Mouse (Mus musculus): Measurements from ENCODE around the gene Agpat2. TPM values are rescaled to one million over a fixed set of nuclear protein-coding genes. Genes with fewer than 3 reads are reported as not detected.

Agpat2 gene
- polyA plus RNA-seq, 1 experiment from 2014 or later = 13.1 TPM

DNA sequence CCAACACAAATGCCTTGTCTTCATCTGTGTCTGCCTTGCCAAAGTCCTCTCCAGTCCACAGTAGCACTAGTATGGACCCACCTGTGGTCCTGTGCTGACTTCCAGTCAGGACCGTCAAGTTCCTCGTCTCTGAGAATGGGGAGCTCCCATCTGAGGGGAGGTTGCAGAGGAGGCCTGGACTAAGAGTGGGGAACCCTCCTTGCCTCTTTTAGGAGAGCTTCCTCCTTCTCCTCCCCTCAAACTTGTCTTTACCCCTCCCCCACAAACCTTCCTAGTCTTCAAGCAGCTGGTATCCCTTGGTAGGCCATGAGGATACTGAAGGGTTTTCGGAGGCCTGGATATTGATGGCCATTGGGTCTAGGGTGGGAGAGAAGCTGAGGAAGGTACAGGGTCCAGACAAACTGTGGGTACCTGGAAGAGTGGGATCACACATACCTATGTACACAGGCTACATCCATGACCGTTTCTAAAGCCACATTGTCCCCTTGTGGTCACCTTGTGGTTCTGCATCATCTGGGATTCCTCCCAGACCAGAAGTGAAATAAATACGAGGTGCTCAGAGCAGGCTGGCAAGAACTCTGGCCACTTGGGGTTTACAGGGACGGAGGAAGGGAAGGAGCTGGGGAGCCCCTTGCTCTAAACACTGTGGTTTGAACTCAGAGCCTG is 42.7 kb downstream of the Agpat2 start:
- ATAC-seq (ENCODE audit: low FRiP score) = peak; percentile 68
- WGBS = 40% methylated on average over 6 of the region's 6 CpGs

DNA sequence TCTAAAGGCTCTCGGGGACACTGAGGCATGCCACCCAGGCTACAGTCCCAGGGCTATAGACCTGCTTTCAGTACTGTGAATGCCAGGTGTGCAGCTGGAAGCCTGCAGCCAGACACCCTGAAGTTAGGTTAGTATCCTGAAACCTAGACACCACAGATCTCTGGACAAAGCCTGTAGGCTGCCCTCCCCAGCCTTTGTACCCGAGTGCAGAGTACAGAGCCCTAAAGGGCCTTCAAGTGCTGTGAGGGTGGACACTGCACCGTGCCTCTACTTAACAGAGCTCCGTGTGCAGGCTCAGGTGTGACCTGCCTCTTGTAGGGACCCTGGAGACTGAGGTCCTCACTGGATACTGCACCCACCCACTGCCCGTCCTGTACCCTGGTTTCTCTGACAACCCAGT is 43.7 kb downstream of the Agpat2 start:
- Histone ChIP-seq H3K27me3 (no peaks in the 10 kb centered on the region), H3K9me3 (replicated peaks) (no peaks in the 10 kb centered on the region), H3K36me3 (no peaks in the 10 kb centered on the region), H3K4me1 (peaks cover 15% of the 10 kb centered on the region), H3K27ac (no peak overlapping the region), H3K4me3 (no peak overlapping the region), H3K4me2 (replicated peaks) (no peak overlapping the region), H3K9ac (no peak overlapping the region; the same call in 1 of the 2 replicates)
- WGBS = 75% methylated on average over 5 of the region's 5 CpGs
- no peak for ATAC-seq (ENCODE audit: low FRiP score)

More for the DNA sequence above, 42.7 kb downstream of the Agpat2 start:
- Histone ChIP-seq H3K36me3 (no peaks in the 10 kb centered on the region), H3K27me3 (no peaks in the 10 kb centered on the region), H3K9me3 (replicated peaks) (no peaks in the 10 kb centered on the region), H3K4me3 (no peak overlapping the region), H3K27ac (no peak overlapping the region), H3K4me2 (replicated peaks) (no peak overlapping the region), H3K4me1 (peaks cover 18% of the 10 kb centered on the region), H3K9ac (no peak overlapping the region)

DNA sequence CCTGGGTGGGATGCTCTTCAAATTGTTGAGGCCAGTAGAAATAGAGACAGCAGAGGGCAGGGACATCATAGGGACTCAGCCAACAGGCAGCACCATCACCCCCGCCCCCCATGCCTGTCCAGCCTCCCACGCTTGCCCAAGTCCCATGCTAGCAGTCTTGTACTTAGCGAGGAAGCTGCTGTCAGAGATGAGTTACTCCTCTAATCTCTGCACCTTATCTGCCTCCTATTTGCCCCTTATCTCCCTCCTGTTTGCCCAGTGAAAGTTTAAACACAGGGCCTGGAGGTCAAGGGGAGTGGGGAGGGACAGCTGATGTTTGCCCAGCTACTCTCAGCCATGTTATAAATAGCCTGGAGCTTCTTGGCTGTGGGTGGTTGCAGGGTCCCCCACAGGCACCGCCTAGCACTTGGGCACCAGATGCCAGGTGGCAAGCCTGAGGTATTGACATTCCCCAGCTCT is 47.7 kb downstream of the Agpat2 start:
- H3K4me2 ChIP-seq (replicated peaks) = no peak overlapping the region
- no peak overlapping the region for H3K9ac ChIP-seq
- ATAC-seq (ENCODE audit: low FRiP score) = no peak
- H3K27me3 ChIP-seq = no peaks in the 10 kb centered on the region
- no peak overlapping the region for H3K27ac ChIP-seq
- peaks cover 12% of the 10 kb centered on the region for H3K4me1 ChIP-seq
- WGBS = 67% methylated on average over 4 of the region's 4 CpGs
- no peaks in the 10 kb centered on the region for H3K36me3 ChIP-seq
- no peaks in the 10 kb centered on the region for H3K9me3 ChIP-seq (replicated peaks)
- no peak overlapping the region for H3K4me3 ChIP-seq

DNA sequence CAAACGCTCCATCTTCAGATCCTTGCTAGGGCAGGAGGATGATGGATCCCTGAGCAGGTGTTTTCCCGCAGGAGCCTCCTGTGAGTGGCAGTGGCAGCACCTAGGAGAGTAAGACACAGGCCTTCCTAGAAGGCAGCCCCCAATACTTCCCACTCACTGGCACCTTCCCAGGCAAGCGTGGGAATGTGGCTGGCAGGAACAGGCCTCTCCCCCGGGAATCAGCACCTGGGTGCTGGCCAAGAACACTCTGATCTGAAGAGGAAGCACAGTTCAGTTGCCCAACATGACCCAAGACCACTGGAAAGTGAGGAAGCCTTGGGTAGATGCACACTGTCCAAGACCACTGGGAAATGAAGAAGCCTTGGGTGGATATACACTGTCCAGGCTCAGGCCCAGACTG is 49.1 kb downstream of the Agpat2 start:
- no peak overlapping the region for H3K9ac ChIP-seq
- H3K36me3 ChIP-seq = no peaks in the 10 kb centered on the region
- WGBS = 84% methylated on average over 4 of the region's 4 CpGs
- H3K4me3 ChIP-seq = no peak overlapping the region
- H3K4me1 ChIP-seq = no peaks in the 10 kb centered on the region
- no peaks in the 10 kb centered on the region for H3K9me3 ChIP-seq (replicated peaks)
- no peak overlapping the region for H3K27ac ChIP-seq
- ATAC-seq (ENCODE audit: low FRiP score) = no peak
- H3K27me3 ChIP-seq = no peaks in the 10 kb centered on the region
- no peak overlapping the region for H3K4me2 ChIP-seq (replicated peaks)

DNA sequence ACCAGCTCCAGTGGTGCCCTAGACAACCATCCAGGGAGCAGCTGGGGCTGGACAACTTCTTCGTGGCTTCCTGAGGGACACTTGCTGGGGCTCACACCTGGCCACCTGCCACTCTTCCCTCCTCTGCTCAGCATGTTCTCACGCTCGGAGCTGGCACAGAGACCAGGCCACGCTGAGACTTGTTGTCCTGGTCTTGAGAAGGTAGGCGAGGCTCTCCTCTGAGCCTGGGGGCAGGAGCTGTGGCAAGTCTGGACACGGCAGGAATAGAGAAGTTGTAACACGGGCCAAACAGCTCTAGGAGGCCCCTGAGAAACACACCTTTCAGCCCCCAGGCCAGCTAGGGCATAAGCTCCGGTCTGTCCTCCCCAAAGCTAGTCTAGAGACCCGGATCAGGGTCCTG is 50.3 kb downstream of the Agpat2 start:
- Histone ChIP-seq H3K4me1 (peaks cover 4% of the 10 kb centered on the region; the same call in 1 of the 2 replicates), H3K9ac (no peak overlapping the region), H3K9me3 (replicated peaks) (no peaks in the 10 kb centered on the region), H3K36me3 (no peaks in the 10 kb centered on the region), H3K4me2 (replicated peaks) (no peak overlapping the region), H3K4me3 (no peak overlapping the region), H3K27me3 (no peaks in the 10 kb centered on the region), H3K27ac (no peak overlapping the region)
- 88% methylated on average over 9 of the region's 9 CpGs for WGBS
- ATAC-seq (ENCODE audit: low FRiP score) = no peak

DNA sequence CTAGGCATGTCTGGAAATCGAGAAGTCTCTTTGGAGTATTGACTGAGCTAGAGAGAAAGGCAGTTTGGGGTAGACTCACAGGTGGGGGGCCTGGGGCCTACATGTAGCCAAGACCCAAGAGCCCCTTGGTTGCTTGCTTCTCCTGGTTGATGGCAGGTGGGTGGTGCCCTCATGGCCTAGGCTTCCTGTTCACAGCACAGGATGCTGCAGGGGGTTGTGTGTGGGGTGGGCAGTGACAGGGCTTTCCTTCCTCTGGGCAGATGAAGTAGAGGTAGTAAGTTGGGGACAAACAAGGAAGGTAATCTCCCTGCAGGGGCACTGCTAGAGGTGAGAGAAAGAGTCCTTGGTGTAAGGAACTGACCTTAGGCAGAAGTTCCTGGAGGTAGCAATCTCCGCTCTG is 52.2 kb downstream of the Agpat2 start:
- 97% methylated on average over 2 of the region's 2 CpGs for WGBS
- no peaks in the 10 kb centered on the region for H3K36me3 ChIP-seq
- ATAC-seq (ENCODE audit: low FRiP score) = no peak
- peaks cover 16% of the 10 kb centered on the region for H3K4me1 ChIP-seq
- no peak overlapping the region for H3K9ac ChIP-seq
- no peaks in the 10 kb centered on the region; the same call in 1 of the 2 replicates for H3K27me3 ChIP-seq
- no peak overlapping the region for H3K4me2 ChIP-seq (replicated peaks)
- H3K4me3 ChIP-seq = no peak overlapping the region
- H3K27ac ChIP-seq = no peak overlapping the region
- no peaks in the 10 kb centered on the region for H3K9me3 ChIP-seq (replicated peaks)

DNA sequence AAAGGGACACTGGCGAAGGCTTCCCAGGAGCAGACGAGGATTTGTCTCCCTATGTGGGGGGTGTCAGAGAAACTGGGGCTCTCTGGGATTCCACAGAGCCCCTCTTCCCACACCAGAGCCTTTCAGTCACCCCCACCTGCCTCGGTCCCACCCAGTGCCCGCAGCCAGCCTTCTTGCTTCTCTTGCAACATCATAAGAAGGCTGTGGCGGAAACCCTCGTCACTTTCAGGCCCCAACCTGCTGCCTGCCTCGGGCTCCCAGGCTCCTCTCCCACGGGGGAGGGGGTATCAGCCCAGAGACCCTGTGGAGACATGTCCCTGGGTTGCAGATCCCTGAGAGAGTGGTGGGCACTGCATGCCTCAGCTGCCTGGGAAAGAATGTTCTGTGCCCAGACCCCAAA is 52.8 kb downstream of the Agpat2 start:
- H3K9me3 ChIP-seq (replicated peaks) = no peaks in the 10 kb centered on the region
- H3K27me3 ChIP-seq = no peaks in the 10 kb centered on the region; the same call in 1 of the 2 replicates
- no peak overlapping the region for H3K9ac ChIP-seq
- H3K4me2 ChIP-seq (replicated peaks) = no peak overlapping the region
- H3K4me3 ChIP-seq = no peak overlapping the region
- H3K4me1 ChIP-seq = peaks cover 20% of the 10 kb centered on the region
- no peak overlapping the region for H3K27ac ChIP-seq
- 72% methylated on average over 8 of the region's 8 CpGs for WGBS
- ATAC-seq (ENCODE audit: low FRiP score) = no peak
- no peaks in the 10 kb centered on the region for H3K36me3 ChIP-seq

DNA sequence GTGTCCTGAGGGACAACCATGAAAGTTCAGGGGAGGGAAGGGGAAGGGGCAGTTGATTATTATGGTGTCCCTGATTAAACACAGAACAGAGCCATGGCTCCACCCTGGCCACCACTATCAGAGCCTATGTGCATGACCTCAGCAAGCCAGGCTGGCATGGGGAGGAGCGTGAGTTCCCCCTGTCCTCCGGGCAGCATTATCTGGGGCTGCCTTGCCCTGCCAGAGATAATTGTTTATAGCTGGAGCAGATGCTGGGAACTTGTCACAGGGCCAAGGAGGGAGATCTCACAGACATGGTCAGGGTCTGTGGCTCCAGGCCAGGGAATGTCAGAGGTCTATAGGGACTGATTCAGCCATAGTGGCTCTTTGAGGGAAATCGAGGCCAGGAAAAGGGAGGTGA is 53.4 kb downstream of the Agpat2 start:
- no peak overlapping the region for H3K9ac ChIP-seq
- no peak overlapping the region for H3K4me3 ChIP-seq
- ATAC-seq (ENCODE audit: low FRiP score) = no peak
- no peak overlapping the region for H3K27ac ChIP-seq
- no peaks in the 10 kb centered on the region; the same call in 1 of the 2 replicates for H3K27me3 ChIP-seq
- H3K4me1 ChIP-seq = peaks cover 20% of the 10 kb centered on the region
- WGBS = 83% methylated on average over 3 of the region's 3 CpGs
- H3K9me3 ChIP-seq (replicated peaks) = no peaks in the 10 kb centered on the region
- no peak overlapping the region for H3K4me2 ChIP-seq (replicated peaks)
- H3K36me3 ChIP-seq = no peaks in the 10 kb centered on the region

DNA sequence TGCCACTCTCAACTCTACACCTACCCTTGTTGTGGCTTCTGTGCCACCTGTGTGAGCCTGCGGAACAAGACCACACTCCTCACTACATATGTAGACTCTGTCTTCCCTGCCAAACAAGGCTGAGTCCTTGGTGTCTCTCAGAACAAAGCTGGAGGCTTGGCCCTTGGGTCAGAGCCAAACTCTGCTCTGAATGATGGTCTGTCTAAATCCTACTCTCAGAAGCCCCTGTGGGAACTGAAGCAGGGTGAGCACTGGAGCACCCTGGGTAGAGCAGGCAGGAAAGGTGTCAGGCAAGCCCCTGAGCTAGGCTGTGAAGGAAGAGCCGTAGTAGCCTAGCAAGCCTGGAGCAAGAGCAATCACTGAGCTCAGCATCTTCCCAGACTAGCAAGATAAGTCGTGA is 54.0 kb downstream of the Agpat2 start:
- ATAC-seq (ENCODE audit: low FRiP score) = no peak
- peaks cover 20% of the 10 kb centered on the region for H3K4me1 ChIP-seq
- no peaks in the 10 kb centered on the region for H3K36me3 ChIP-seq
- H3K27me3 ChIP-seq = no peaks in the 10 kb centered on the region; the same call in 1 of the 2 replicates
- no peak overlapping the region for H3K9ac ChIP-seq
- no peak overlapping the region for H3K4me2 ChIP-seq (replicated peaks)
- no peaks in the 10 kb centered on the region for H3K9me3 ChIP-seq (replicated peaks)
- H3K4me3 ChIP-seq = no peak overlapping the region
- 75% methylated on average over 3 of the region's 3 CpGs for WGBS
- no peak overlapping the region for H3K27ac ChIP-seq

DNA sequence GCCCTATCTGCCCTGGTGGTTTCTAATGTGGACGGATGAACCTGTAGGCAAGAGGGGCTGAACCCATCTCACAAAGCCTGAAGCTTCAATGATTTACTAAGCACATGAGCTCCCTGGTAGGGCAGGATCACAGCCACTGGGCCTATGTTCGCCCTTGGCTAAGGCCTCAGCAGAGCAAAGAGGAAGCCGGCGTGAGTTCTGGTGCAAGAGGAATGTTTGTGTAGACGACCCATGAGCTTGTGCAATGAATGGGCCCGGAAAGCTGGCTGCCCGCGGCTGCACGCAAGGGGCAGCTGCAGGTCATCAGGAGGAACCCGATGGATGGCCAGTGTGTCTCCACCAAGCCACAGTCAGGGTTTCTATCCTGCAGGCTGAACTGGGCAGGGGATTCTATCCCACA is 54.4 kb downstream of the Agpat2 start:
- no peaks in the 10 kb centered on the region; the same call in 1 of the 2 replicates for H3K27me3 ChIP-seq
- peaks cover 20% of the 10 kb centered on the region for H3K4me1 ChIP-seq
- no peaks in the 10 kb centered on the region for H3K36me3 ChIP-seq
- no peak overlapping the region for H3K27ac ChIP-seq
- ATAC-seq (ENCODE audit: low FRiP score) = no peak
- H3K4me3 ChIP-seq = no peak overlapping the region
- 85% methylated on average over 10 of the region's 10 CpGs for WGBS
- H3K4me2 ChIP-seq (replicated peaks) = no peak overlapping the region
- no peak overlapping the region for H3K9ac ChIP-seq
- H3K9me3 ChIP-seq (replicated peaks) = no peaks in the 10 kb centered on the region

DNA sequence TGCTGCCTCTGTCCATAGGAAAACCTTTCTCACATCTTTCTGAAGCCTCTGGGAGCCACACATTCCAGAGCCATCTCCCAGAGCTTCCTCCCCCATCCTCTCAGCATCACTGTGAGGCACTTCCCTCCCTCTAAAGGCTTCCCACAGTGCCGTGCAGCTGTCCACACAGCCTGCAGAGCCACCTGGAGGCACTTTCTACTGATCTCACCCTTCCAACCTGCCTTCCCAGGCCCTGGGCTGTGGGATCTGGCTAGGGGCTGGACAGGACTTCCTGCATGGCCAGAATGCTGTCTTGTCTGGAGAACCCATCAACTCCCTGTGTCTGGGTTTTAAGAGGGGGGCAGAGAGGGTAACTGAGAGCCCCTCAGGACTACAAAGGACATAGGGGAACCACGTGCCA is 56.7 kb downstream of the Agpat2 start:
- 0 out of 2 replicates have a peak, but pooled peaks have one; percentile 41 for ATAC-seq (ENCODE audit: low FRiP score)

DNA sequence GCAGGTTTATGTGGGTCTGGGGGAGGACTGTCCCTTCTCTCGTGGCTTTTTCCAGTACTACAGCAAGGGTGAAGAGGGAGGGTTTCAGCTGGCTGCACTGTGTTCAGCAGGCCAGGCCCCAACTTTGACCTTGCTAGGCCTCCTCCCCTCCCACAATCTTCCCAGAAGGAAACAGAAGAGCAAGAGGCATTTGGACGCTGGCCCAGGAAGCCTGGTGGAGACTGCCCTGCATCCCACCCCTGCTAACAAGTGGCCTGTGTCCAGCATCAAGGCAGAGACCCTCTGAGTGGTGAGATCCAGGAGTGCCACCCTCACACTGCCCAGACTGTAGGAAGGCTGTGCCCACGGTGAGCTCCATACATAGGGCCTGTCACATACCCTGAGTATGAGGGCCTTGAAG is 60.0 kb downstream of the Agpat2 start:
- Histone ChIP-seq H3K36me3 (no peaks in the 10 kb centered on the region), H3K9me3 (replicated peaks) (no peaks in the 10 kb centered on the region), H3K9ac (no peak overlapping the region), H3K4me2 (replicated peaks) (no peak overlapping the region), H3K27me3 (no peaks in the 10 kb centered on the region; the same call in 1 of the 2 replicates), H3K4me1 (peaks cover 42% of the 10 kb centered on the region), H3K4me3 (no peak overlapping the region), H3K27ac (no peak overlapping the region)
- ATAC-seq (ENCODE audit: low FRiP score) = no peak
- WGBS = 83% methylated on average over 3 of the region's 3 CpGs

More for the DNA sequence above, 56.7 kb downstream of the Agpat2 start:
- Histone ChIP-seq H3K36me3 (no peaks in the 10 kb centered on the region), H3K4me1 (peaks cover 23% of the 10 kb centered on the region), H3K27ac (peak overlapping the region; percentile 35), H3K27me3 (no peaks in the 10 kb centered on the region; the same call in 1 of the 2 replicates), H3K9ac (no peak overlapping the region; the same call in 1 of the 2 replicates), H3K4me3 (no peak overlapping the region), H3K9me3 (replicated peaks) (no peaks in the 10 kb centered on the region), H3K4me2 (replicated peaks) (no peak overlapping the region)
- 32% methylated on average over 2 of the region's 2 CpGs for WGBS

DNA sequence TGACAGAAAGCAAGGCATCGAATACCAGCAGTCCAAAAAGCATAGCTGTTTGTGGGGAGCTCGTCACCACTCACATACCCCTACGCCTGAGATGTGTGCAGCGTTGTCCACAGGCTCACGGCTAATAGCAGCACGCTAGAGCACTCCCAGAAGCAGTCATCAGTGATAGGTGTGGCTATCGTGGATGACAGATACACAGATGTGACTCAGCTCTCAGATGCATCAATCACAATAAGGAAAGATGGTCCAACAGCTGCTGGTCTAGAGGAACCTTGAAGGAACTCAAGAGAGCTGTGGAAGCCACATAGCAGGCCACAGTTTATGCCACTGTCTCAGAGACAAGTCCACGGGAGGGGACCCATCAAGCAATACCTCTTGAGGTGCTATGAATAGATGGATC is 60.4 kb downstream of the Agpat2 start:
- Histone ChIP-seq H3K4me1 (peaks cover 42% of the 10 kb centered on the region), H3K4me3 (no peak overlapping the region), H3K9ac (no peak overlapping the region), H3K36me3 (no peaks in the 10 kb centered on the region), H3K27me3 (no peaks in the 10 kb centered on the region; the same call in none of the 2 replicates), H3K27ac (no peak overlapping the region), H3K4me2 (replicated peaks) (no peak overlapping the region), H3K9me3 (replicated peaks) (no peaks in the 10 kb centered on the region)
- 91% methylated on average over 8 of the region's 8 CpGs for WGBS
- no peak for ATAC-seq (ENCODE audit: low FRiP score)
